Mouse (Mus musculus) stomach, postnatal 0 days (tissue): ENCODE measurements at regions not wholly inside any gene's neighbourhood (a gene's known extent, or its start where the extent isn't known, plus 50 kb on each side); places are given as distances from the start of the nearest gene placed in this dataset.

Source experiments
- ATAC-seq: fragments of 200-750 bp; cut with Nextera tagmentation; 2 replicates; pipeline ENCODE4 v1.8.0; 2017; ENCODE audit not compliant: low FRiP score, low TSS enrichment
- DNase-seq: peaks from one replicate; pipeline ENCODE4 v3.0.0-alpha.2; 2016; ENCODE audit warnings: low spot score
- H3K27ac ChIP-seq: fragments of 300-500 bp; sonication (generic); replicated peaks from 2 replicates; pipeline ENCODE4 v1.5.1; 2014; ENCODE audit warnings: mild to moderate bottlenecking, control low read depth
- H3K27me3 ChIP-seq: fragments of 300-500 bp; sonication (generic); 2 replicates; pipeline ENCODE4 v1.6.1; 2014; ENCODE audit warnings: low read length; ENCODE audit not compliant: control insufficient read depth, insufficient read depth
- H3K36me3 ChIP-seq: fragments of 300-500 bp; sonication (generic); 2 replicates; pipeline ENCODE4 v1.6.1; 2014; ENCODE audit warnings: low read length, mixed read lengths; ENCODE audit not compliant: control insufficient read depth, insufficient read depth
- H3K4me1 ChIP-seq: fragments of 300-500 bp; sonication (generic); replicated peaks from 2 replicates; pipeline ENCODE4 v1.6.1; 2014; ENCODE audit warnings: antibody characterized with exemption; ENCODE audit not compliant: control insufficient read depth, insufficient read depth
- H3K4me2 ChIP-seq: fragments of 300-500 bp; sonication (generic); replicated peaks from 2 replicates; pipeline ENCODE4 v1.6.1; 2014; ENCODE audit warnings: low read depth, mild to moderate bottlenecking, control low read depth, moderate library complexity
- H3K4me3 ChIP-seq: fragments of 300-500 bp; sonication (generic); 2 replicates; pipeline ENCODE4 v1.5.1; 2014; ENCODE audit warnings: low read depth, low read length, control low read depth
- H3K9ac ChIP-seq: fragments of 300-500 bp; sonication (generic); 2 replicates; pipeline ENCODE4 v1.6.1; 2014; ENCODE audit warnings: mild to moderate bottlenecking, low read length, control low read depth, mixed read lengths
- H3K9me3 ChIP-seq: fragments of 300-500 bp; sonication (generic); 2 replicates; pipeline ENCODE4 v1.6.1; 2016; ENCODE audit warnings: low read length; ENCODE audit not compliant: control insufficient read depth
- CTCF ChIP-seq: IDR thresholded peaks from 2 replicates; pipeline ENCODE4 v1.5.1; 2016; ENCODE audit warnings: antibody characterized with exemption, low read depth, mild to moderate bottlenecking, moderate library complexity
- EP300 ChIP-seq: optimal IDR thresholded peaks from 2 replicates; pipeline ENCODE3; 2016; ENCODE audit warnings: antibody characterized with exemption
- WGBS: fragments of 180-500 bp; shearing (Covaris S2); extraction: QIAGEN DNeasy Blood & Tissue Kit; methylation state at CpG from one replicate; pipeline ENCODE4 v1.1.7; 2014; 5-methylcytosine and 5-hydroxymethylcytosine counted together
- microRNA counts: library from miRNA; unstranded; fragments of <30 nt; microRNA quantifications from one replicate; lab custom pipeline; 2015
- microRNA-seq: library from miRNA; unstranded; fragments of <30 nt; microRNA quantifications from one replicate; pipeline ENCODE4, GENCODE M21; 2016

DNA sequence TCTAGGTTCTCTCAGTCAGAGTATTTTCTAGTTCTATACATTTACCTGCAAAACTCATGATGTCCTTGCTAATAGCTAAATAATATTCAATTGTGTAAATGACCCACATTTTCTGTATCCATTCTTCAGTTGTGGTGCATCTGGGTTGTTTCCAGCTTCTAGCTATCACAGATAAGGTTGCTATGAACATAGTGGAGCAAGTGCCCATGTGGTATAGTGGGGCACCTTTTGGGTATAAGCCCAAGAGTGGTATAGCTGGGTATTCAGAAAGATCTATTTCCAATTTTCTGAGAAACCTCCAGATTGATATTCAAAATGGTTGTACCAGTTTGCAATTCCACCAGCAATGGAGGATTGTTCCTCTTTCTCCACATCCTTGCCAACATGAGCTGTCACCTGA is 1835.1 kb upstream of the Lrrc6 start:
- ATAC-seq (no peak), DNase-seq (no peak)
- H3K9me3 ChIP-seq, result no peaks in the 10 kb centered on the region
- H3K9ac ChIP-seq, result no peak overlapping the region
- no peak overlapping the region for H3K27ac ChIP-seq
- no peaks in the 10 kb centered on the region for H3K27me3 ChIP-seq
- H3K4me1 ChIP-seq, result no peaks in the 10 kb centered on the region
- no peak overlapping the region for H3K4me2 ChIP-seq
- no peaks in the 10 kb centered on the region for H3K36me3 ChIP-seq
- TF ChIP-seq EP300 (no peak), CTCF (no peak)
- H3K4me3 ChIP-seq, result no peak overlapping the region

DNA sequence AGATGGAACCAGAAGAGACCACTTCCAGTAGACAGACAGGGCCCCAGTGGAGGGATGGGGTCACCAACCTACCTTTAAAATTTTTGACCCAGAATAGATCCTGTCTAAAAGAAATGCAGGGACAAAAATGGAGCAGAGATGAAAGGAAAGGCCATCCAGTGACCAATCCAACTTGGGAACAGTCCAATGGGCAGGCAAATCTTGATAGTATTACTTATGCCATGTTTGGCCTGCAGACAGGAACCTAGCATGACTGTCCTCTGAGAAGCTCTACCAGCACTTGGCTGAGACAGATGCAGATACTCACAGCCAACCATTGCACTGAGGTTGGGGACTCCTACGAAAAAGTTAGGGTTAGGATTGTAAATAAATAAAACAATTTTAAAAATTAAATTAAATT is 1815.4 kb upstream of the Lrrc6 start:
- Histone ChIP-seq H3K4me2 (no peak overlapping the region), H3K27ac (no peak overlapping the region), H3K4me1 (no peaks in the 10 kb centered on the region), H3K27me3 (no peaks in the 10 kb centered on the region), H3K4me3 (no peak overlapping the region), H3K9ac (no peak overlapping the region), H3K9me3 (no peaks in the 10 kb centered on the region), H3K36me3 (no peaks in the 10 kb centered on the region)
- WGBS, result 92% methylated on average over 1 of the region's 1 CpGs
- no peak for ATAC-seq
- no peak for DNase-seq
- TF ChIP-seq EP300, result no peak
- TF ChIP-seq CTCF, result no peak

MicroRNAs encoded in the stretch of these regions (microRNA counts, 519-probe panel; counts per million panel counts)
- microRNA mmu-miR-30b (lab: Ali Mortazavi, UCI) (5,960 counts per million, percentile 77 among the panel's probes with 10 or more counts), microRNA mmu-miR-30d (lab: Ali Mortazavi, UCI) (5,703 counts per million, percentile 71 among the panel's probes with 10 or more counts)

Small RNAs in the stretch of these regions (microRNA-seq; reads per million reads assigned to microRNA genes)
- gene Mir30b, result 273 reads per million, percentile 58 among the genes with 10 or more reads in this experiment
- 5,352 reads per million, percentile 91 among the genes with 10 or more reads in this experiment for gene Mir30d
